Mouse (Mus musculus) limb, embryonic 13.5 days (tissue): ENCODE measurements around the gene Dnlz. TPM values are rescaled to one million over a fixed set of nuclear protein-coding genes. Genes with fewer than 3 reads are reported as not detected.

ENCODE experiments used
- ATAC-seq: fragments of 200-750 bp; cut with Nextera tagmentation; 2 replicates; pipeline ENCODE4 v1.8.0; 2017; ENCODE audit warnings: low read depth, moderate number of reproducible peaks, moderate TSS enrichment; ENCODE audit not compliant: low FRiP score
- H3K27ac ChIP-seq: fragments of 300-500 bp; sonication (generic); 2 replicates; pipeline ENCODE4 v1.5.1; 2015; ENCODE audit warnings: inconsistent platforms, mild to moderate bottlenecking, moderate library complexity
- H3K27me3 ChIP-seq: fragments of 300-500 bp; sonication (generic); 2 replicates; pipeline ENCODE4 v1.6.1; 2015; ENCODE audit warnings: mild to moderate bottlenecking, inconsistent platforms
- H3K36me3 ChIP-seq: fragments of 300-500 bp; sonication (generic); 2 replicates; pipeline ENCODE4 v1.6.1; 2015; ENCODE audit warnings: inconsistent platforms, mild to moderate bottlenecking, moderate library complexity
- H3K4me1 ChIP-seq: fragments of 300-500 bp; sonication (generic); 2 replicates; pipeline ENCODE4 v1.6.1; 2015; ENCODE audit warnings: inconsistent platforms
- H3K4me2 ChIP-seq: fragments of 300-500 bp; sonication (generic); replicated peaks from 2 replicates; pipeline ENCODE4 v1.6.1; 2015; ENCODE audit warnings: inconsistent platforms, mild to moderate bottlenecking, moderate library complexity
- H3K4me3 ChIP-seq: fragments of 300-500 bp; sonication (generic); 2 replicates; pipeline ENCODE4 v1.5.1; 2015; ENCODE audit warnings: moderate library complexity, mild to moderate bottlenecking, inconsistent platforms
- H3K9ac ChIP-seq: fragments of 300-500 bp; sonication (generic); 2 replicates; pipeline ENCODE4 v1.6.1; 2015; ENCODE audit warnings: mild to moderate bottlenecking, inconsistent platforms
- H3K9me3 ChIP-seq: fragments of 300-500 bp; sonication (generic); 2 replicates; pipeline ENCODE4 v1.6.1; 2016; ENCODE audit warnings: inconsistent platforms
- WGBS: fragments of 180-500 bp; shearing (Covaris S2); methylation state at CpG from one replicate; pipeline ENCODE4 v1.1.7; 2015; 5-methylcytosine and 5-hydroxymethylcytosine counted together
- polyA plus RNA-seq: library from polyadenylated mRNA; unstranded; fragments of >200 nt; fragmentation: Nextera tagmentation; extraction: Ambion mirVana; gene quantifications from 2 replicates; pipeline ENCODE4 v1.2.1, GENCODE M21; 2015

Dnlz gene
- polyA plus RNA-seq, 1 experiment from 2014 or later, result 29.0 TPM

- no peak overlapping the region for H3K4me3 ChIP-seq
- H3K27me3 ChIP-seq, result no peaks in the 10 kb centered on the region
- no peak overlapping the region for H3K9ac ChIP-seq
- H3K9me3 ChIP-seq, result no peaks in the 10 kb centered on the region
- H3K36me3 ChIP-seq, result peaks cover 71% of the 10 kb centered on the region
- H3K4me2 ChIP-seq, result no peak overlapping the region
- WGBS, result 97% methylated on average over 4 of the region's 4 CpGs
- no peaks in the 10 kb centered on the region for H3K4me1 ChIP-seq
- H3K27ac ChIP-seq, result peak overlapping the region; percentile 3; the same call in 1 of the 2 replicates
- ATAC-seq, result 0 out of 2 replicates have a peak, but pooled peaks have one; percentile 12
Measured at GRCm38 (mm10) chr2:26330056-26330468, 21.8 kb downstream of the Dnlz start.

GRCm38 (mm10) chr2:26329402-26329801 is 22.5 kb downstream of the Dnlz start:
- Histone ChIP-seq H3K4me1 (no peaks in the 10 kb centered on the region), H3K4me3 (no peak overlapping the region), H3K27me3 (no peaks in the 10 kb centered on the region), H3K4me2 (no peak overlapping the region), H3K9ac (no peak overlapping the region), H3K36me3 (peaks cover 77% of the 10 kb centered on the region), H3K9me3 (no peaks in the 10 kb centered on the region), H3K27ac (no peak overlapping the region)
- 74% methylated on average over 8 of the region's 8 CpGs for WGBS
- no peak for ATAC-seq

- H3K9ac ChIP-seq, result no peak overlapping the region
- no peak overlapping the region for H3K27ac ChIP-seq
- no peak overlapping the region for H3K4me3 ChIP-seq
- WGBS, result 91% methylated on average over 4 of the region's 4 CpGs
- H3K9me3 ChIP-seq, result no peaks in the 10 kb centered on the region
- peaks cover 91% of the 10 kb centered on the region for H3K36me3 ChIP-seq
- no peak overlapping the region for H3K4me2 ChIP-seq
- H3K4me1 ChIP-seq, result no peaks in the 10 kb centered on the region
- ATAC-seq, result no peak
- H3K27me3 ChIP-seq, result no peaks in the 10 kb centered on the region
Measured at GRCm38 (mm10) chr2:26327852-26328251, 24.1 kb downstream of the Dnlz start.

GRCm38 (mm10) chr2:26325386-26326181 is 26.3 kb downstream of the Dnlz start:
- Histone ChIP-seq H3K27ac (no peak overlapping the region), H3K9ac (no peak overlapping the region), H3K36me3 (peaks cover 82% of the 10 kb centered on the region), H3K9me3 (no peaks in the 10 kb centered on the region), H3K4me1 (no peaks in the 10 kb centered on the region), H3K4me2 (no peak overlapping the region), H3K27me3 (no peaks in the 10 kb centered on the region), H3K4me3 (no peak overlapping the region)
- ATAC-seq, result peak; percentile 51; the same call in 1 of the 2 replicates
- 69% methylated on average over 15 of the region's 15 CpGs for WGBS

- H3K9ac ChIP-seq, result no peak overlapping the region
- no peak overlapping the region for H3K4me2 ChIP-seq
- no peak overlapping the region for H3K4me3 ChIP-seq
- H3K27ac ChIP-seq, result no peak overlapping the region
- peaks cover 78% of the 10 kb centered on the region for H3K36me3 ChIP-seq
- WGBS, result 73% methylated on average over 2 of the region's 2 CpGs
- no peak for ATAC-seq
- peaks cover 6% of the 10 kb centered on the region for H3K4me1 ChIP-seq
- H3K27me3 ChIP-seq, result no peaks in the 10 kb centered on the region
- no peaks in the 10 kb centered on the region for H3K9me3 ChIP-seq
Measured at GRCm38 (mm10) chr2:26324917-26325316, 27.0 kb downstream of the Dnlz start.

- Histone ChIP-seq H3K9ac (no peak overlapping the region), H3K4me1 (peaks cover 16% of the 10 kb centered on the region), H3K27ac (no peak overlapping the region), H3K27me3 (no peaks in the 10 kb centered on the region), H3K4me2 (no peak overlapping the region), H3K4me3 (no peak overlapping the region), H3K9me3 (no peaks in the 10 kb centered on the region), H3K36me3 (peaks cover 73% of the 10 kb centered on the region)
- WGBS, result 84% methylated on average over 13 of the region's 13 CpGs
- no peak for ATAC-seq
Measured at GRCm38 (mm10) chr2:26323589-26324325, 28.2 kb downstream of the Dnlz start.

GRCm38 (mm10) chr2:26320245-26321185 is 31.4 kb downstream of the Dnlz start:
- no peak overlapping the region for H3K4me2 ChIP-seq
- H3K27me3 ChIP-seq, result no peaks in the 10 kb centered on the region
- ATAC-seq, result no peak
- H3K9me3 ChIP-seq, result no peaks in the 10 kb centered on the region
- peaks cover 45% of the 10 kb centered on the region for H3K4me1 ChIP-seq
- H3K36me3 ChIP-seq, result peaks cover 56% of the 10 kb centered on the region
- WGBS, result 87% methylated on average over 14 of the region's 14 CpGs
- H3K27ac ChIP-seq, result no peak overlapping the region
- peak overlapping the region; percentile 10; the same call in 1 of the 2 replicates for H3K9ac ChIP-seq
- H3K4me3 ChIP-seq, result no peak overlapping the region

- Histone ChIP-seq H3K9me3 (no peaks in the 10 kb centered on the region), H3K4me1 (peaks cover 49% of the 10 kb centered on the region), H3K36me3 (peaks cover 47% of the 10 kb centered on the region), H3K9ac (no peak overlapping the region), H3K27me3 (no peaks in the 10 kb centered on the region), H3K4me2 (no peak overlapping the region), H3K4me3 (no peak overlapping the region), H3K27ac (no peak overlapping the region)
- no peak for ATAC-seq
- WGBS, result 90% methylated on average over 13 of the region's 13 CpGs
Measured at GRCm38 (mm10) chr2:26319519-26320244, 32.2 kb downstream of the Dnlz start.

GRCm38 (mm10) chr2:26319109-26319508 is 32.8 kb downstream of the Dnlz start:
- no peak overlapping the region for H3K9ac ChIP-seq
- H3K4me2 ChIP-seq, result no peak overlapping the region

GRCm38 (mm10) chr2:26317991-26318672 is 33.8 kb downstream of the Dnlz start:
- H3K36me3 ChIP-seq, result peaks cover 32% of the 10 kb centered on the region
- no peak overlapping the region for H3K4me3 ChIP-seq
- H3K4me2 ChIP-seq, result peak overlapping the region; percentile 99; the same call in 1 of the 2 replicates
- no peak for ATAC-seq
- WGBS, result 91% methylated on average over 3 of the region's 3 CpGs
- H3K4me1 ChIP-seq, result peaks cover 58% of the 10 kb centered on the region
- H3K9ac ChIP-seq, result peak overlapping the region; percentile 95; the same call in 1 of the 2 replicates
- no peaks in the 10 kb centered on the region for H3K27me3 ChIP-seq
- no peak overlapping the region for H3K27ac ChIP-seq
- H3K9me3 ChIP-seq, result no peaks in the 10 kb centered on the region

More at GRCm38 (mm10) chr2:26319109-26319508, 32.8 kb downstream of the Dnlz start:
- Histone ChIP-seq H3K36me3 (peaks cover 42% of the 10 kb centered on the region), H3K9me3 (no peaks in the 10 kb centered on the region), H3K4me1 (peaks cover 55% of the 10 kb centered on the region), H3K27ac (0 out of 2 replicates have a peak overlapping the region, but pooled peaks have one; percentile 22), H3K27me3 (no peaks in the 10 kb centered on the region), H3K4me3 (no peak overlapping the region)
- ATAC-seq, result no peak
- WGBS, result 91% methylated on average over 9 of the region's 9 CpGs
